Mouse (Mus musculus): ENCODE data around the gene Coq10b. TPM values are rescaled to one million over a fixed set of nuclear protein-coding genes. Genes with fewer than 3 reads are reported as not detected.
A peak's percentile ranks its signal among the peaks of the same experiment; 100 is the strongest.

Gene Coq10b
- polyA plus RNA-seq, 1 experiment from 2014 or later: 32.0 TPM

DNA sequence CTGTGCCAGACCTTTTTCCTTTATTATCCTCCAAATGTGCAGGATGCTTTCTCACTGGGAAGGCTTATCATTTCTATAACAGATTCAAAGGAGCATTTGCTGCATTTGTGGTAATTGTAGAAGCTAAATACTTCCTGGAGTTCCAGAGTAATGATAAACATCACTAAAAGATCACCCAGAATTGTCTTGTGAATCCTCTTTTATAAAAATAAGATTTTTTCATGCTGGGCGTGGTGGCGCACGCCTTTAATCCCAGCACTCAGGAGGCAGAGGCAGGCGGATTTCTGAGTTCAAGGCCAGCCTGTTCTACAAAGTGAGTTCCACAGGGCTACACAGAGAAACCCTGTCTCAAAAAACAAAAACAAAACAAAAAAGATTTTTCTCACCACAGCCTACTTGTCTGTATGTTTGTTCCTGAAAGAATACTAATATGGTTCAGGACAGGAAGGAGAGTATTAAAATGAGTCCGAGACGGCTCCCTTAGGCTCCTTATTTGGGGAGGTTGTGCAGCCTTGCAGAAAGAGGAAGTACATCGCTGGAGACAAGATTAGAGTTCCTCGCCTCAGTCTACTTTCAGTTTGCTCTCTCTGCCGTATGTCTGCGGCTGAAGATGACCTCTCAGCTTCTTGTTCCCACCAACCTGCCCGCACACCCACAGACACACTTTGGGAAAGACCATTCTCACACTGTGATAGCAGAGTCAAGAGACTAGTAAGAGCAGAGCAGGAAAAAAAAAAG is 23.9 kb upstream of the Coq10b start:
- Histone ChIP-seq H3K4me3 (replicated peaks; ENCODE audit: low read length) (no peak overlapping the region), H3K27me3 (ENCODE audit: control insufficient read depth, insufficient read depth, low read length) (no peaks in the 10 kb centered on the region), H3K36me3 (replicated peaks; ENCODE audit: control insufficient read depth, insufficient read depth) (no peaks in the 10 kb centered on the region), H3K9me3 (ENCODE audit: control insufficient read depth, low read length) (no peaks in the 10 kb centered on the region), H3K27ac (no peak overlapping the region), H3K9ac (no peak overlapping the region), H3K4me1 (replicated peaks; ENCODE audit: control insufficient read depth, insufficient read depth, low read length) (peaks cover 15% of the 10 kb centered on the region), H3K4me2 (replicated peaks) (no peak overlapping the region)
- ATAC-seq (ENCODE audit: low FRiP score) (no peak), DNase-seq (ENCODE audit: low spot score) (no peak)
- 88% methylated on average over 11 of the region's 11 CpGs for WGBS

DNA sequence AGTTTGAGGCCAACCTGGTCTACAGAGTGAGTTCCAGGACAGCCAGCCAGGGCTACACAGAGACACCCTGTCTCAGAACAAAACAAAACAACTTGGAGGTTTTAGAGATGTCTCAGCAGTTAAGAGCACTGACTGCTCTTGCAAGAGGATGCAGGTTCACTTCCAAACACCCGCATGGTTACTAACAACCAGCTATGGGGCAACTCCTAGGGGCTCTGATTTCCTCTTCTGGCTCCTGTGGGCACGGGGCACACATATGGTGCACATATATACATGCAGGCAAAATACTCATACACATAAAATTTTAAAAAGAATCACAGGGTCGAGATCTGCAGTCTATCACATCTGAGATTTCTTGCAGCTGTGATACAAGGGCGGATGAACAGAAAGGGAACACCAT is 23.1 kb upstream of the Coq10b start:
- no peak overlapping the region for H3K9ac ChIP-seq
- H3K9me3 ChIP-seq (ENCODE audit: control insufficient read depth, low read length): no peaks in the 10 kb centered on the region
- H3K4me1 ChIP-seq (replicated peaks; ENCODE audit: control insufficient read depth, insufficient read depth, low read length): peaks cover 12% of the 10 kb centered on the region
- DNase-seq (ENCODE audit: low spot score): no peak
- H3K4me2 ChIP-seq (replicated peaks): no peak overlapping the region
- no peak overlapping the region for H3K27ac ChIP-seq
- no peak for ATAC-seq (ENCODE audit: low FRiP score)
- H3K4me3 ChIP-seq (replicated peaks; ENCODE audit: low read length): no peak overlapping the region
- no peaks in the 10 kb centered on the region for H3K36me3 ChIP-seq (replicated peaks; ENCODE audit: control insufficient read depth, insufficient read depth)
- 73% methylated on average over 4 of the region's 4 CpGs for WGBS
- no peaks in the 10 kb centered on the region for H3K27me3 ChIP-seq (ENCODE audit: control insufficient read depth, insufficient read depth, low read length)

DNA sequence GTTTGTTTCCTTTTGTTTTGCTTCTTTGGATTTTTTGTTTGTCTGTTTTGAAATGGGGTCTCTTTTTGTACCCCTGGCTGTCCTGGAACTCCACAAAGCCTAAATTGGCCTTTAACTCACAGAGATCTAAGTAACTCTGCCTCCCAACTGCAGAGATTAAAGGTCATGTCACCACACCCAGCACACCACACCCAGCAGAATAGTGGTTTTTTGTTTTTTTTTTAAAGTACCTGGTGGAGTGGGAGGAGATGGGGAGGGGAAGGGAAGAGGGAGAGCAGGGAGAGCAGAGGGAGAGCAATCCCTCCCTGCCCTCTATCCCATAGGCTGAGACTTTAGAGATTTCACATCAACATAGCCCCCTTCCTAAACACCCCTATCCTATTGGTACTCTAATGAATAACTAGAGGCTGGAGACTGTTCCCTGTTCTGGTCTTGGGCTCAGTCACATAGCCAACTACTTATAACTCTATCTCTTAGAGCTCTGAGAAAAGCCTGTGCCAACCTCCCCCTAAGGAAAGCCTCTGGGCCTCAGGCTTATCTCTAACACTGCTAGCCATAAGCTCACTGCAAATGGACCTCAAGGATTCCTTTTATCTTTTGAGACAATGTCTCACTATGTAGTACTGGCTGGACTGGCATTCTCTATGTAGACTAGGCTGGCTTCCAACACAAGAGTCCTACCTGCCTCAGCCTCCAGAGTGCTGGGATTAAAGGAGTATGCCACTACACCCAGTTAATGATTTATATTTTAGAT is 21.4 kb upstream of the Coq10b start:
- H3K4me2 ChIP-seq (replicated peaks): no peak overlapping the region
- no peaks in the 10 kb centered on the region for H3K27me3 ChIP-seq (ENCODE audit: control insufficient read depth, insufficient read depth, low read length)
- no peak overlapping the region for H3K4me3 ChIP-seq (replicated peaks; ENCODE audit: low read length)
- no peaks in the 10 kb centered on the region for H3K4me1 ChIP-seq (replicated peaks; ENCODE audit: control insufficient read depth, insufficient read depth, low read length)
- DNase-seq (ENCODE audit: low spot score) (no peak), ATAC-seq (ENCODE audit: low FRiP score) (no peak)
- no peaks in the 10 kb centered on the region for H3K9me3 ChIP-seq (ENCODE audit: control insufficient read depth, low read length)
- H3K9ac ChIP-seq: no peak overlapping the region
- no peaks in the 10 kb centered on the region for H3K36me3 ChIP-seq (replicated peaks; ENCODE audit: control insufficient read depth, insufficient read depth)
- H3K27ac ChIP-seq: no peak overlapping the region

DNA sequence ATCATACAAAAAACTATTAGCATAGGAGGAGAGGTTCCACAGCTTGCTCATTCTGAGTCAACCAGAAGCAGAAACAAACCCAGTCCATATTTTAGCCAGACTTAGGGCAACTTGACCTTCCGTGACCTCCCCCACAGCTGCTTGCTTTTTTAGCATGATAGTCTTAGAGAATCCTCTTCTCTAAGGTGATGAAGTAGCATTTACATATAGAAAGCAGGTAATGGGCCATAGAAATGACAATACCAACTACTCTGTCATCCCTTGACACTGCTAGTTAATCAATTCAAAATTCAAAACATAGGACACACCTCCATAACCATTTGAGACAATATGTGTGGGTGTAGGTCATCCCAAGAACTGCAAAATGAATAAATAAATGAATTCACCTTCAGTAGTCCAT is 12.6 kb upstream of the Coq10b start:
- H3K27ac ChIP-seq: no peak overlapping the region
- no peaks in the 10 kb centered on the region for H3K36me3 ChIP-seq (replicated peaks; ENCODE audit: control insufficient read depth, insufficient read depth)
- H3K4me2 ChIP-seq (replicated peaks): no peak overlapping the region
- DNase-seq (ENCODE audit: low spot score) (no peak), ATAC-seq (ENCODE audit: low FRiP score) (no peak)
- H3K9me3 ChIP-seq (ENCODE audit: control insufficient read depth, low read length): 0 out of 2 replicates have a peak, but pooled peaks cover 5% of the 10 kb centered on the region
- 93% methylated on average over 1 of the region's 1 CpGs for WGBS
- no peak overlapping the region for H3K9ac ChIP-seq
- no peak overlapping the region for H3K4me3 ChIP-seq (replicated peaks; ENCODE audit: low read length)
- no peaks in the 10 kb centered on the region for H3K4me1 ChIP-seq (replicated peaks; ENCODE audit: control insufficient read depth, insufficient read depth, low read length)
- no peaks in the 10 kb centered on the region for H3K27me3 ChIP-seq (ENCODE audit: control insufficient read depth, insufficient read depth, low read length)

DNA sequence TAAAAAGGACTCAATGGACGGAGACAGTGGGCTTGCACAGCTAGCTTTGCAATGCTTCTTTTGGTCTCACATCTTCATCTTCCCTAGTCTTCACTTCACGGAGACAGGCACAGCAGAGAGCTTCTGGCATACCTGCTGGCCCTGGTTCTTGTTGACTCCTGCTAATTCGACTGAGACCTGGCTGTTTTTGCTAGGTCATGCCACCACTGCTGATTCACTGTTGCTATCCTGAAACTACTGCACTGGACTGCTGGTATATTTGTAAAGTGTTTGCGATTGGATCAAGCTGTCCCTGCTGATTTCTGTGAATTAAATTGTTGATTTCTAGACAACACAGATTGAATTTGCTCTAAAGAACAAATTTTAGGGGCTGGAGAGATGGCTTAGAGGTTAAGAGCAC is 10.9 kb upstream of the Coq10b start:
- Histone ChIP-seq H3K4me1 (replicated peaks; ENCODE audit: control insufficient read depth, insufficient read depth, low read length) (no peaks in the 10 kb centered on the region), H3K36me3 (replicated peaks; ENCODE audit: control insufficient read depth, insufficient read depth) (no peaks in the 10 kb centered on the region), H3K27me3 (ENCODE audit: control insufficient read depth, insufficient read depth, low read length) (no peaks in the 10 kb centered on the region), H3K9ac (no peak overlapping the region), H3K4me2 (replicated peaks) (no peak overlapping the region), H3K27ac (no peak overlapping the region), H3K9me3 (ENCODE audit: control insufficient read depth, low read length) (0 out of 2 replicates have a peak, but pooled peaks cover 5% of the 10 kb centered on the region), H3K4me3 (replicated peaks; ENCODE audit: low read length) (no peak overlapping the region)
- WGBS: 89% methylated on average over 4 of the region's 4 CpGs
- DNase-seq (ENCODE audit: low spot score) (no peak), ATAC-seq (ENCODE audit: low FRiP score) (no peak)

DNA sequence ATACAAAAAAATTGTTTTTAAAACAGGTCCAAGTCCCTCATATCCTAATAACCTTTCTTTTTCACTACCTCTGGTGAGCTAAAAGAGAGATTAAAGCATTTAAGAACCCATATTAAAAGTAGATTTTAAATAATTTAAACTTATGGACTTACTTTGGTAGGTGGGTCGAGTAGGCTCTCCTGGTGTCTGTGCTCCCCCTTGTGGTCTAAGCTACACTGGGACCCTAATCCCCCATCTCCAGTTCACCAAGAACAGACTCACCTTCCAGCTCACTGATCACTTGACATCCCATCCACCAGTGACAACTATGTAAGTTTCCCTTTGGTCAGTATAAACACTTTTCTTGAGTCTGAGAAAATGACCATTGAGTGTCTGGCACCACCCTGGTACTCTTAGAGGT is 10.3 kb upstream of the Coq10b start:
- Histone ChIP-seq H3K4me2 (replicated peaks) (no peak overlapping the region), H3K9me3 (ENCODE audit: control insufficient read depth, low read length) (0 out of 2 replicates have a peak, but pooled peaks cover 5% of the 10 kb centered on the region), H3K4me3 (replicated peaks; ENCODE audit: low read length) (no peak overlapping the region), H3K27ac (no peak overlapping the region), H3K36me3 (replicated peaks; ENCODE audit: control insufficient read depth, insufficient read depth) (no peaks in the 10 kb centered on the region), H3K27me3 (ENCODE audit: control insufficient read depth, insufficient read depth, low read length) (no peaks in the 10 kb centered on the region), H3K9ac (no peak overlapping the region), H3K4me1 (replicated peaks; ENCODE audit: control insufficient read depth, insufficient read depth, low read length) (no peaks in the 10 kb centered on the region)
- WGBS: 58% methylated on average over 1 of the region's 1 CpGs
- ATAC-seq (ENCODE audit: low FRiP score): no peak
- no peak for DNase-seq (ENCODE audit: low spot score)

DNA sequence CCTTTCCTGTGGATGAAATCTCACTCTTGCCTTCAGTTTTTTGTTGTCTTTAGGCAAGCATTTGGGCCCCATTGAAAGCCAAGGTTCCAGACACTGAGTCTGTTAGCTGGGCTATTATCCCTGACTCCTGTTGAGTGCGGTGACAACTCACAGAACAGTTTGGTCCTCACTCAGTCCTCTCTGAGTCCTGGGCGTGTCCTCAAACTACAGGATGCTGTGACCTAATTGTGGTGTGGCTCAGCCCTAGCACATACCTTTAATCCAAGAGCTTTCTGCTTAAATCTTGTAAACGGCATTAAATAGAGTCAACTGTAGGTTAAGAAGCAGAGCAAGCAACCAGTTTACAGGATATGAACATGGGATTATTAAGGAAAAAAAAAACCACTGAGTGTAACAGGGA is 9.4 kb upstream of the Coq10b start:
- WGBS: 84% methylated on average over 3 of the region's 3 CpGs

DNA sequence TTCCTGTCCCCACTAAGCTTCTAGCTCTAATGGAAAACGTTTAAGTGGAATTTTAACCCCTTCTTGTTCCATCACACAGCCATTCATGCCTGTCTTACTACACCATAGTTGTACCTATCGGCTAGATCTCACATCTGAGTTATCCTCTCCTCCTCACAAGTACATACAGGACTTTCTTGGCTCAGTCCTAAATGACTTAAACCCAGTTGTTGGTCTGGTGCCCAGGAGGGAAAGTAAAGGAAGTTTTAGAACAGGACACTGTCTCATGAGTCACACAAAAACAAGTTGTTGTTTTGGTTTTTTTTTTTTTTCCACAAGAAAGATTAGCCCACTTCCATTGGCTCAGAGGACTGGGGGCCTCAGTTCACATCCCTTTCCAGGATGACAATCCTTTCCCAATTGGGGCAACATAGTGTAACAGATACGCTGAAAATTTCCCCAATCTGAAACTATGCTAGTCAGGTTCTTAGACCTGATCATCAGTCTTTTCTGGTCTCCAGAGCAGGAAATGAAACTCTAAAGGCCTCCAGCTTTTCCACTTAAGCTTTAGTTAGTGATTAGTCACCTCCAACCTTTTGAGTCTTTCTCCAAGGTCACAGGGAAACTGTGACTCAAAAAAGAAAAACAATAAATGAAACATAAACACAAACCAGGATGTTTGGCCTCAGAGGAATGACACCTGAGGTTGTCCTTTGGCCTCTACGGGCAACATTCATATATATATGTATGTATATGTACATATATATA is 3.6 kb upstream of the Coq10b start:
- ATAC-seq (ENCODE audit: low FRiP score) (no peak), DNase-seq (ENCODE audit: low spot score) (no peak)
- Histone ChIP-seq H3K27me3 (ENCODE audit: control insufficient read depth, insufficient read depth, low read length) (no peaks in the 10 kb centered on the region), H3K36me3 (replicated peaks; ENCODE audit: control insufficient read depth, insufficient read depth) (no peaks in the 10 kb centered on the region), H3K9ac (no peak overlapping the region), H3K27ac (no peak overlapping the region), H3K4me3 (replicated peaks; ENCODE audit: low read length) (no peak overlapping the region), H3K9me3 (ENCODE audit: control insufficient read depth, low read length) (no peaks in the 10 kb centered on the region), H3K4me1 (replicated peaks; ENCODE audit: control insufficient read depth, insufficient read depth, low read length) (peaks cover 9% of the 10 kb centered on the region), H3K4me2 (replicated peaks) (no peak overlapping the region)
- WGBS: 70% methylated on average over 4 of the region's 4 CpGs

More for the DNA sequence above, 9.4 kb upstream of the Coq10b start:
- DNase-seq (ENCODE audit: low spot score) (no peak), ATAC-seq (ENCODE audit: low FRiP score) (no peak)
- Histone ChIP-seq H3K36me3 (replicated peaks; ENCODE audit: control insufficient read depth, insufficient read depth) (no peaks in the 10 kb centered on the region), H3K4me1 (replicated peaks; ENCODE audit: control insufficient read depth, insufficient read depth, low read length) (no peaks in the 10 kb centered on the region), H3K9me3 (ENCODE audit: control insufficient read depth, low read length) (0 out of 2 replicates have a peak, but pooled peaks cover 5% of the 10 kb centered on the region), H3K4me3 (replicated peaks; ENCODE audit: low read length) (no peak overlapping the region), H3K4me2 (replicated peaks) (no peak overlapping the region), H3K27me3 (ENCODE audit: control insufficient read depth, insufficient read depth, low read length) (no peaks in the 10 kb centered on the region), H3K9ac (no peak overlapping the region), H3K27ac (no peak overlapping the region)

DNA sequence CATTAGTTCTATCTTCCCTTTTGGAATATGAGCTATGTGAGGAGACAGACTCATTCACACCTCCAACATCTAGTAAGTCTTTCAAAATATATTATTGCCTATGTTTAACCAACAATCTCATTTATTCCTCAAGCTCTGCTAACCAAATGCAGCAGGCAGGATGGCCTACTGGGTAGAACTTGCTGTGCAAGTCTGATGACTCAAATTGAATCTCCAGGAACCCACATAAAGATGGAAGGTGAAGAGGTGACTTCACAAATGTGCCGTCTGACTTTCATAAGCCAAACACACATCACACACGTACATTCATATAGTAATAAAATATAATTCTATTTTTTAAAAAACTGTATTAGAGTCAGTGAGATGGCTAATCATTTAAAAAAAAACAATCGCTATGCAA is 899 bp upstream of the Coq10b start:
- Histone ChIP-seq H3K27me3 (ENCODE audit: control insufficient read depth, insufficient read depth, low read length) (no peaks in the 10 kb centered on the region), H3K36me3 (replicated peaks; ENCODE audit: control insufficient read depth, insufficient read depth) (no peaks in the 10 kb centered on the region), H3K9ac (peak overlapping the region; percentile 64), H3K4me1 (replicated peaks; ENCODE audit: control insufficient read depth, insufficient read depth, low read length) (peaks cover 9% of the 10 kb centered on the region), H3K27ac (no peak overlapping the region), H3K4me3 (replicated peaks; ENCODE audit: low read length) (peak overlapping the region; percentile 87), H3K9me3 (ENCODE audit: control insufficient read depth, low read length) (no peaks in the 10 kb centered on the region), H3K4me2 (replicated peaks) (peak overlapping the region; percentile 87)
- 76% methylated on average over 3 of the region's 3 CpGs for WGBS
- ATAC-seq (ENCODE audit: low FRiP score) (no peak), DNase-seq (ENCODE audit: low spot score) (no peak)
